ENCODE assay signal across 22 mouse cellular contexts in genomic region chr3:99131973-99132372, GRCm38 (mm10). TPM values are rescaled to one million over a fixed set of nuclear protein-coding genes. Genes with fewer than 3 reads are reported as not detected.
A peak's percentile ranks its signal among the peaks of the same experiment; 100 is the strongest.
DNase-seq lines count a peak whose midpoint lies in the region; ATAC-seq and TF ChIP-seq lines count a peak whose summit lies in the region.
"Had no signal": no experiment of that assay in that cellular context is flagged by ENCODE, and none has a peak within 500 bp of the region (broad histone marks: within the 10 kb centered on the region; RNA-seq: fewer than 3 reads in every experiment).

No protein-coding gene starts in this region.

- H3K36me3 ChIP-seq in kidney, embryonic 14.5 days (ENCODE audit: control insufficient read depth, insufficient read depth, low read length) = no peaks in the 10 kb centered on the region
- H3K36me3 ChIP-seq in forebrain, embryonic 16.5 days (ENCODE audit: control insufficient read depth, insufficient read depth) = no peaks in the 10 kb centered on the region
- H3K36me3 ChIP-seq: hindbrain, embryonic 12.5 days; kidney, embryonic 15.5 days; limb, embryonic 10.5 days; stomach, embryonic 15.5 days had no signal

- no peak overlapping the region for H3K9ac ChIP-seq in kidney, embryonic 14.5 days (ENCODE audit: low read depth, low read length)
- H3K9ac ChIP-seq in forebrain, embryonic 16.5 days (replicated peaks; ENCODE audit: low read depth, low read length) = no peak overlapping the region
- H3K9ac ChIP-seq: forebrain, embryonic 13.5 days; hindbrain, embryonic 12.5 days; kidney, embryonic 15.5 days; stomach, embryonic 15.5 days had no signal

- no peaks in the 10 kb centered on the region for H3K27me3 ChIP-seq in kidney, embryonic 14.5 days (ENCODE audit: control insufficient read depth, insufficient read depth, low read length)
- no peaks in the 10 kb centered on the region for H3K27me3 ChIP-seq in forebrain, embryonic 16.5 days (replicated peaks; ENCODE audit: control insufficient read depth, insufficient read depth, low read length)
- H3K27me3 ChIP-seq: CH12.LX; forebrain, embryonic 13.5 days; hindbrain, embryonic 12.5 days; kidney, embryonic 15.5 days; stomach, embryonic 15.5 days had no signal

- H3K9me3 ChIP-seq in kidney, embryonic 14.5 days (ENCODE audit: control insufficient read depth, low read length) = no peaks in the 10 kb centered on the region
- H3K9me3 ChIP-seq in forebrain, embryonic 16.5 days (ENCODE audit: control insufficient read depth, low read length) = no peaks in the 10 kb centered on the region
- H3K9me3 ChIP-seq: forebrain, embryonic 13.5 days; hindbrain, embryonic 12.5 days; kidney, embryonic 15.5 days; limb, embryonic 10.5 days; stomach, embryonic 15.5 days had no signal

- peak; percentile 21 to 52 for DNase-seq in layer of hippocampus, adult 18-20 months (ENCODE audit: low spot score in 2 of 2)
- DNase-seq in layer of hippocampus, postnatal 25 days (ENCODE audit: extremely low spot score in 1 of 2, low spot score in 1 of 2) = no peak
- peak; percentile 19 to 40 for DNase-seq in frontal cortex, postnatal 14 days (ENCODE audit: low spot score in 2 of 2)
- peak; percentile 64 to 71 for DNase-seq in left cerebral cortex, adult 18-20 months (ENCODE audit: low spot score in 2 of 2)
- peak; percentile 26 to 57 for DNase-seq in right cerebral cortex, postnatal 10 days (ENCODE audit: low spot score in 2 of 2)
- no peak for DNase-seq in gastrocnemius, adult 2 months
- DNase-seq: adrenal gland, adult 8-10 months; cerebellum, adult 11 months; cerebellum, postnatal 25 days; gastrocnemius, postnatal 14 days; heart, postnatal 10 days; lung, adult 2 months had no signal

- no peak for TF ChIP-seq CTCF in gastrocnemius, adult 2 months (IDR thresholded peaks at IDR 0.05)

- no peak overlapping the region for H3K4me3 ChIP-seq in gastrocnemius, adult 2 months
- no peak overlapping the region for H3K4me3 ChIP-seq in kidney, embryonic 14.5 days (ENCODE audit: low read length)
- no peak overlapping the region for H3K4me3 ChIP-seq in forebrain, embryonic 16.5 days (replicated peaks; ENCODE audit: low read length)
- H3K4me3 ChIP-seq: forebrain, embryonic 13.5 days; hindbrain, embryonic 12.5 days; kidney, embryonic 15.5 days; limb, embryonic 10.5 days; stomach, embryonic 15.5 days had no signal

- no peak overlapping the region for H3K27ac ChIP-seq in gastrocnemius, adult 2 months
- H3K27ac ChIP-seq in kidney, embryonic 14.5 days (ENCODE audit: low read depth, low read length) = no peak overlapping the region
- no peak overlapping the region for H3K27ac ChIP-seq in forebrain, embryonic 16.5 days (ENCODE audit: low read length)
- H3K27ac ChIP-seq: forebrain, embryonic 13.5 days; hindbrain, embryonic 12.5 days; kidney, embryonic 15.5 days; limb, embryonic 10.5 days; stomach, embryonic 15.5 days had no signal

- WGBS in kidney, embryonic 14.5 days = 88% methylated on average over 4 of the region's 4 CpGs
- 91% methylated on average over 4 of the region's 4 CpGs for WGBS in forebrain, embryonic 16.5 days

- ATAC-seq in kidney, embryonic 14.5 days (ENCODE audit: low FRiP score, low TSS enrichment) = no peak
- ATAC-seq in forebrain, embryonic 16.5 days = no peak
- ATAC-seq: forebrain, embryonic 13.5 days; inflammation-experienced regulatory T-cells, adult 6 months had no signal

- intact Hi-C loops in gastrocnemius, adult 2 months (cut with DNase I) = no loop called here

- no peak overlapping the region for H3K4me2 ChIP-seq in kidney, embryonic 14.5 days (replicated peaks; ENCODE audit: low read depth, low read length)
- no peak overlapping the region for H3K4me2 ChIP-seq in forebrain, embryonic 16.5 days (ENCODE audit: low read length)
- H3K4me2 ChIP-seq: forebrain, embryonic 13.5 days; hindbrain, embryonic 12.5 days; kidney, embryonic 15.5 days; liver, embryonic 11.5 days; stomach, embryonic 15.5 days had no signal

- no peaks in the 10 kb centered on the region for H3K4me1 ChIP-seq in kidney, embryonic 14.5 days (ENCODE audit: control insufficient read depth, insufficient read depth, low read length)
- no peaks in the 10 kb centered on the region for H3K4me1 ChIP-seq in forebrain, embryonic 16.5 days (replicated peaks; ENCODE audit: control insufficient read depth, insufficient read depth, low read length)
- H3K4me1 ChIP-seq: forebrain, embryonic 13.5 days; hindbrain, embryonic 12.5 days; kidney, embryonic 15.5 days; stomach, embryonic 15.5 days had no signal

RNA-seq across cellular contexts. Expression of gene Wars2, which starts 8.9 kb away (rescaled TPM):
- total RNA-seq in layer of hippocampus, adult 18-20 months (2021) = 1 to 10 TPM; 6.6 to 8.2 TPM
- total RNA-seq in layer of hippocampus, postnatal 25 days (2021) = 10 to 100 TPM in 1 of 2 experiments, 1 to 10 TPM in 1; 7.2 to 10.1 TPM
- total RNA-seq in left cerebral cortex, adult 18-20 months (2021) = 1 to 10 TPM; 7.8 to 7.9 TPM
- total RNA-seq in gastrocnemius, adult 2 months (2021) = 1 to 10 TPM; 5.3 to 7.8 TPM
- 8.0 and 10.5 TPM in 2 replicates for polyA plus RNA-seq in kidney, embryonic 14.5 days (2014; fragmentation: Nextera tagmentation; extraction: Ambion mirVana)
- polyA plus RNA-seq in forebrain, embryonic 16.5 days (2015; fragmentation: Nextera tagmentation; extraction: Ambion mirVana) = 6.3 and 7.6 TPM in 2 replicates

Comparison
In these comparisons a context has a peak if more than half of its experiments do, and no peak if none do; other contexts are left out.
1. DNase-seq: peak in layer of hippocampus, adult 18-20 months (2 of 2), frontal cortex, postnatal 14 days (2 of 2), left cerebral cortex, adult 18-20 months (2 of 2) and right cerebral cortex, postnatal 10 days (2 of 2); none in layer of hippocampus, postnatal 25 days (0 of 2) and gastrocnemius, adult 2 months (single experiment).